Mouse (Mus musculus) forebrain, embryonic 16.5 days (tissue): ENCODE data around the gene Ubl3. TPM values are rescaled to one million over a fixed set of nuclear protein-coding genes. Genes with fewer than 3 reads are reported as not detected.

Source experiments
- ATAC-seq: fragments of 200-750 bp; cut with Nextera tagmentation; 2 replicates; pipeline ENCODE4 v1.8.0; 2017; ENCODE audit warnings: mild to moderate bottlenecking, moderate library complexity
- H3K27ac ChIP-seq: fragments of 300-500 bp; sonication (generic); 2 replicates; pipeline ENCODE4 v1.5.1; 2014; ENCODE audit warnings: low read length, control low read depth
- H3K27me3 ChIP-seq: fragments of 300-500 bp; sonication (generic); replicated peaks from 2 replicates; pipeline ENCODE4 v1.6.1; 2014; ENCODE audit warnings: low read length; ENCODE audit not compliant: control insufficient read depth, insufficient read depth
- H3K36me3 ChIP-seq: fragments of 300-500 bp; sonication (generic); 2 replicates; pipeline ENCODE4 v1.6.1; 2014; ENCODE audit not compliant: control insufficient read depth, insufficient read depth
- H3K4me1 ChIP-seq: fragments of 300-500 bp; sonication (generic); replicated peaks from 2 replicates; pipeline ENCODE4 v1.6.1; 2014; ENCODE audit warnings: low read length; ENCODE audit not compliant: control insufficient read depth, insufficient read depth
- H3K4me2 ChIP-seq: fragments of 300-500 bp; sonication (generic); 2 replicates; pipeline ENCODE4 v1.6.1; 2014; ENCODE audit warnings: mild to moderate bottlenecking, low read length, control low read depth
- H3K4me3 ChIP-seq: fragments of 300-500 bp; sonication (generic); replicated peaks from 2 replicates; pipeline ENCODE4 v1.5.1; 2014; ENCODE audit warnings: mild to moderate bottlenecking, low read length, control low read depth
- H3K9ac ChIP-seq: fragments of 300-500 bp; sonication (generic); replicated peaks from 2 replicates; pipeline ENCODE4 v1.6.1; 2014; ENCODE audit warnings: low read depth, low read length, control low read depth
- H3K9me3 ChIP-seq: fragments of 300-500 bp; sonication (generic); 2 replicates; pipeline ENCODE4 v1.6.1; 2016; ENCODE audit warnings: low read length; ENCODE audit not compliant: control insufficient read depth
- WGBS: fragments of 180-500 bp; shearing (Covaris S2); extraction: QIAGEN DNeasy Blood & Tissue Kit; methylation state at CpG from one replicate; pipeline ENCODE4 v1.1.7; 2014; 5-methylcytosine and 5-hydroxymethylcytosine counted together
- polyA plus RNA-seq: library from polyadenylated mRNA; unstranded; fragments of >200 nt; fragmentation: Nextera tagmentation; extraction: Ambion mirVana; gene quantifications from 2 replicates; pipeline ENCODE4 v1.2.1, GENCODE M21; 2015

The Ubl3 gene
- polyA plus RNA-seq, 1 experiment from 2014 or later: 75.7 TPM

DNA sequence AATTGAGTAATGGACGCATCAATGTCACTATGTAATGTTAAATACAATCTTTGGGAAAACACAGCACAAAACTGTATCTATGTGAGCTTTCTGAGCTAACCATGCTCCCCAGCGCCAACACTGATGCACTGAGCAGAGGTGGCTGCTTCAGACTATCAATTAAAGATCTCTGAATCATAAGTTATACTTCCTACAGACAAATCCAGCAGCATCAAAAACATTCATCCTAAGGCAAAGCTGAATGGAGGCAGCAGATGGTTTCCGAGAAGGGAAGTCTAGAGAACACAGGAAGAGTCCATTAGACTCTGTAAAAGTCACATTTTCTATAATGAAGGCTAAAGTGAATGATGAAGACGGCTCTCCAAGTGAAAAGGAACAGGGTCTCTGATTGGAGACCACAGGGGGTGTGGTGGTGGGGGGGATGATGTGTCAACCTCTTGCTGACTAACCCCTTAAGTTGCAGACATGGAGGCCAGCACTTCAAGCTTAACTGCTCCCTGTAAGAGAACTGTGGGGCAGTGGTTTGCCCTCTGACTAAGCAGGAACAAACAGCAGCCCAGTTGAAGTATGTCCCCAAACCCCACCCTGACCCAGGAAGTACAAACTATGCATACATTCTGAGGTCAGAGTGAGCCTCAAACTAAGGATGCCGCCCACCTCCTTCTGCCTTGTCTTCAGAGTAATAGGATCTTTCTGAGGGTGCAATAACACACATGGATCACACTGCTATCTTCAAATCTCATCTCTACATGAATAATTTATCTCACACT, 29.2 kb downstream of the Ubl3 start:
- WGBS: 60% methylated on average over 5 of the region's 5 CpGs
- Histone ChIP-seq H3K9ac (no peak overlapping the region), H3K9me3 (no peaks in the 10 kb centered on the region), H3K4me2 (no peak overlapping the region), H3K27me3 (no peaks in the 10 kb centered on the region), H3K27ac (no peak overlapping the region), H3K4me1 (peaks cover 18% of the 10 kb centered on the region), H3K36me3 (no peaks in the 10 kb centered on the region), H3K4me3 (no peak overlapping the region)
- no peak for ATAC-seq

DNA sequence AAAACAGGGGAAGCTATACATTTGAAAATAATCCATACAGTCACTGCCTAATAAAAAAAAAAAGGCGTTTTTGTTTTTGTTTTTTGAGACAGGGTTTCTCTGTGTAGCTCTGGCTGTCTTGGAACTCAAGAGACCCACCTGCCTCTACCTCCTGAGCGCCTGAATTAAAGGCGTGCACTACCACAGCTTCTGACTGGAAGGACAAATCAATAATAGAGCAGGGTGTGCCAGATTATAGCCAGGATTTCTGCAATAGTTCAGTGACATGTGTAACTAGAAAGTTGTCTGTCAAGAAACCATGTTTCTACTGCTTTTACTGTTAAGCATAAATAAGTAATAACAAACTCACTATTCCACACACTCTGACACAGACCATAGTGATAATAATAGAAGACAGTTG, 30.2 kb downstream of the Ubl3 start:
- ATAC-seq: no peak
- Histone ChIP-seq H3K36me3 (no peaks in the 10 kb centered on the region), H3K4me2 (no peak overlapping the region), H3K27me3 (no peaks in the 10 kb centered on the region), H3K9ac (no peak overlapping the region), H3K4me3 (no peak overlapping the region), H3K4me1 (peaks cover 15% of the 10 kb centered on the region), H3K27ac (no peak overlapping the region), H3K9me3 (no peaks in the 10 kb centered on the region)
- WGBS: 80% methylated on average over 3 of the region's 3 CpGs

DNA sequence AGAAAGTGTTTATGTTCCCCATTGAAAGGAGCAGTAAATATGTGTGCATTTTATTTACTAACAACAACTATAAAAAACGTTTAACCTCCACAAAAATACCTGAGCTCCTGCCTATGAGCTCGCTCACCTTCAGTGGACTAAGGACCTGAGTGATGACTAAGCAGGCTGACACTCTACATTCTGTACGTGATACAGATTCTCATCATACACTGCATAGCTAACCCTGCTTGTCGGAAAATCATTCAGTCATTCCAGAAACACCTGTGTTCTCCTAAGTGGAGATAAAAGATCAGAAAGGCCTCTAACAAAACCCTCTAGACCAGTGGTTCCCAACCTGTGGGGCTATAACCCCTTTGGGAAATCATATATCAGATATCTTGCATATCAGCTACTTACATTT, 35.1 kb downstream of the Ubl3 start:
- no peak overlapping the region for H3K4me2 ChIP-seq
- no peak overlapping the region for H3K27ac ChIP-seq
- no peaks in the 10 kb centered on the region for H3K9me3 ChIP-seq
- no peaks in the 10 kb centered on the region for H3K36me3 ChIP-seq
- no peak overlapping the region for H3K4me3 ChIP-seq
- WGBS: 80% methylated on average over 4 of the region's 4 CpGs
- no peak overlapping the region for H3K9ac ChIP-seq
- no peak for ATAC-seq
- no peaks in the 10 kb centered on the region for H3K27me3 ChIP-seq
- H3K4me1 ChIP-seq: 0 out of 2 replicates have a peak, but pooled peaks cover 4% of the 10 kb centered on the region

DNA sequence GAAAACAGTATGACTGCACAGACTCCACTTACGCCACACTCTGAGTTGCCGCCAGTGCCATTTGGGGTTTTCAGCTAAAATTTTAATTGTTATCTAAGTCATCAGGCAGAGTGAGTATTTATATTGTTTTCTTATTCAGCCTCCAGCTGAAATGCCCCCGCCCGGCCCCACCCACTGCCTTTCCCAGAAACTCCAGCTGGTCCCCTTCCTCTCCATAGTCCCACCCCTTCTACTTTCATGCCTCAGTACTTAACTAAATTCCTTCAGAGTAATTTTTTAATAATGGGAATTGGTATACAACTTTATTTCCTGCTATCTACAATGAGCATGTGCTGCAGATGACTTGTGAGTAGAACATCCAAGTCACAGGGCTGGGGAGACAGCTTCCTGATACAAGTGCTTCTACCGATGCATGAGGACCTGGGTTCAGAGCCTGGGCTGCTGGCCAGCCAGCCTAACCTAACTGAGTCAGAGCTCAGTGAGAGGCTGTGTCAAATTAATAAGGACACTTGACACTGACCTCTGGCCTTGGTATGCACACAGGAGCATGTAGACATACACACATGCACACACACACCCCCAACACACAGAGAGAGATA, 40.4 kb downstream of the Ubl3 start:
- Histone ChIP-seq H3K9me3 (no peaks in the 10 kb centered on the region), H3K4me1 (peaks cover 5% of the 10 kb centered on the region; the same call in 1 of the 2 replicates), H3K9ac (no peak overlapping the region), H3K4me2 (no peak overlapping the region), H3K27me3 (no peaks in the 10 kb centered on the region), H3K4me3 (no peak overlapping the region), H3K36me3 (peaks cover 3% of the 10 kb centered on the region; the same call in 1 of the 2 replicates), H3K27ac (no peak overlapping the region)
- 80% methylated on average over 5 of the region's 5 CpGs for WGBS
- no peak for ATAC-seq

DNA sequence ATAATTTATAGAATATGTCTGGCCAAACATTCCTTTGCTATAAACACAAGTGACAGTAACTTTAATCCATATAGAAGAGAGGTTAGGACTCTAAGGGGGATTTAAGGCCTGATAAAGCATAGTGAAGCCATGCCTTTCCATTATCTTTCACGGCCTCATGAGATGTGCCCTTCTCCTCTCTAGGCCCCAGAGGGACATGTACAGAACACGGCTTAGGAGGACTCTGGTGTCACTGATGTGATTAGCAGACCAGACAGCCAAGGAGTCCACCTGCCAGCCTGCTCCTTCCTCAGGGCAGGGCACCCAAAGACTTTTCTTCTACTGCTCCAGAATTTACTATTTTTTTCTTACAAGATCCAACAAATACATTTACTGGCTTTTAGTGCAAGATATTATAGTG, 42.3 kb downstream of the Ubl3 start:
- H3K36me3 ChIP-seq: peaks cover 10% of the 10 kb centered on the region
- H3K9ac ChIP-seq: no peak overlapping the region
- no peaks in the 10 kb centered on the region for H3K9me3 ChIP-seq
- no peak for ATAC-seq
- no peak overlapping the region for H3K4me2 ChIP-seq
- H3K27ac ChIP-seq: no peak overlapping the region
- H3K27me3 ChIP-seq: no peaks in the 10 kb centered on the region
- H3K4me3 ChIP-seq: no peak overlapping the region
- H3K4me1 ChIP-seq: peaks cover 5% of the 10 kb centered on the region; the same call in 1 of the 2 replicates
- 98% methylated on average over 2 of the region's 2 CpGs for WGBS

DNA sequence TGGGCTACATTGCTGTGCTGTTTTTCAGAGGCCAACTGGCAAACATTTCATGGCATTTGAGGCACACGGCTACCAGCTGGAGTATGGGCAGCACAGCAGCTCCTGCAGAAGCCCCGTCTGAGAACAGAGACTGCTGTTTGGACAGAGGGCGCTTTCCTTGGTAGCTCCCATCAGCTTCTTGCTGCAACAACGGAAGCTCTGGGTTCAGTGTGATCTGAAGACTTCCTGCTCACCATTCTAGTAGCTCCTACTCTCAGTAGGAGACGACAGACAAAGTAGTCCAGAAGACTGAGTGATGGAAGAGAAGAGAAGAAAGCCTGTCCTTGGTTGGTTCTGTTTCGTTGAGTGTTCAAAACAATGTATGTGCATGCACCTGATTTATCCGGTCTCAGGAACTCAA, 42.9 kb downstream of the Ubl3 start:
- no peak overlapping the region for H3K27ac ChIP-seq
- no peak overlapping the region for H3K4me2 ChIP-seq
- H3K9me3 ChIP-seq: no peaks in the 10 kb centered on the region
- no peak overlapping the region for H3K4me3 ChIP-seq
- ATAC-seq: no peak
- H3K36me3 ChIP-seq: peaks cover 12% of the 10 kb centered on the region
- 81% methylated on average over 7 of the region's 7 CpGs for WGBS
- H3K9ac ChIP-seq: no peak overlapping the region
- H3K4me1 ChIP-seq: peaks cover 4% of the 10 kb centered on the region; the same call in 1 of the 2 replicates
- no peaks in the 10 kb centered on the region for H3K27me3 ChIP-seq

DNA sequence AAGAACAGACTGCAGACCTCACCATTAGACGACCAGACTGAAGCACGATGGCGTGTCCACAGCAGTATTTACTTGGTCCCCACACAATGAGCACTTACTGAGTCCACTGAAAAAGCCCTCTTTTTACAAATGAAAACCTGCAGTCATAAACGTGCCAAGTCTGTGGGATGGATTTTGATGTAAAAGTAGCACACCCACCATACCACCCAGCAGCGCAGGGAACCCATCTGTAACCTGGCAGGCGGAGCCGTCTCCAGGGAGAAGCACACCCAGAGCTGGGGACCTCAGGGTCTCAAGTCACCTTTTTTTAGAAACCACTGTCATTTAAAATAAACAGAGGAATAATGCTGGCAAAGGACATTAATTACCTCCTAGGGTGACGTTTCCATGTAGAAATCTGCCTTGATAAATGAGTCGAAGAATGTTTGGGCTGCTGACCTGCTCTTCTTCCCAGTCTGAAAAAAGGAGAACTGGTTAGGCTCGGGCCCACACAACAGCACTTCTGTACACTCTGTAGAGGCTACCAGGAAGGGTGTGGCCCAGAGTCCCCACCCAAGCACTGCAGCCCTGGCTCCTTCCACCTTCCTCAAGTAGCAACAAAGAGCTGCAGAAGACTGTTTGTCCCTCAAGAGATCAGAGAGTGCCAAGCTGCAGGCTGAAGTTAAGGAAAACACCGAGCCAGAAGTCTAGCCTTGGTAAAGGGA, 43.5 kb downstream of the Ubl3 start:
- Histone ChIP-seq H3K4me3 (no peak overlapping the region), H3K27me3 (no peaks in the 10 kb centered on the region), H3K4me2 (no peak overlapping the region), H3K9ac (no peak overlapping the region), H3K36me3 (peaks cover 12% of the 10 kb centered on the region), H3K4me1 (peaks cover 4% of the 10 kb centered on the region; the same call in 1 of the 2 replicates), H3K27ac (no peak overlapping the region), H3K9me3 (no peaks in the 10 kb centered on the region)
- ATAC-seq: no peak
- 86% methylated on average over 11 of the region's 11 CpGs for WGBS

DNA sequence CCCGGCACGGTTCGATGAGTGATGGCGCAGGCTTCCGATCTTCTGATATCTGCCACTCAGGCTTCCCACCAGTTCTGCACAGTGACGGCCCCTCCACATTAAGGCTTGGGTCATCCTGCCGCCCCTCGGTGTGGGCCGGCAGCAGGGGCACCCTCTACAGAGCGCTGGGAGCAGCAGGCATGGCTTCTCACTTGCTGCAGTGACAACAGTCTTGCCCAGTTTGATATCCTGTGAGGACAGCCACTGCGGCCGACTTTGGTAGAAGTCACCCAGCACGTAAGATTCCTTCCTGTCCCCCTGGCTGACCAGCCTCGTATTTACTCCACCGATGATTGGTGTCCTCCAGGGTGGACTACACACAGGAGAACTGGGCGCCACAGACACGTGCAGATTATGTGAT, 47.2 kb downstream of the Ubl3 start:
- no peak overlapping the region for H3K9ac ChIP-seq
- ATAC-seq: no peak
- WGBS: 92% methylated on average over 17 of the region's 17 CpGs
- no peaks in the 10 kb centered on the region for H3K4me1 ChIP-seq
- H3K4me3 ChIP-seq: no peak overlapping the region
- H3K36me3 ChIP-seq: peaks cover 12% of the 10 kb centered on the region
- H3K4me2 ChIP-seq: no peak overlapping the region
- no peak overlapping the region for H3K27ac ChIP-seq
- H3K9me3 ChIP-seq: no peaks in the 10 kb centered on the region
- H3K27me3 ChIP-seq: no peaks in the 10 kb centered on the region

DNA sequence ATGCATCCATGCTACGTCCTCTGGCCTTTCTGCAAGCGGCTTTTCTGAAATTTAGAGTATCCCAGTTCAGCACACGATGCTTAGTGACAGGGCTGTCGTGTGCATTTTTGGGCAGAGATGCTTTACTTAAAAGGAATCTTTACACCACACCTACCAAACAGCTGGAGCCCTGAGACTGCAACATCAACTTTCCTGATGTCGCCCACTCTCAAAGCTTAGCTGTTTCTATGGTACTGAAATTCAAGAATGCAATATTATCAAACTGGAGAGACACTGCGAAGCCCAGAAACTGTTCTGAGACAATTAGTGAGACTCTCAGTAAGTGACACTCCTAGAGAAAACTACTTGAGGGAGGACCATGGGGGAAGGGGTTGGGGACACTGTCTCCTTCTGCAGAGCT, 50.4 kb downstream of the Ubl3 start:
- 94% methylated on average over 6 of the region's 6 CpGs for WGBS
- Histone ChIP-seq H3K4me3 (no peak overlapping the region), H3K9me3 (peaks cover 6% of the 10 kb centered on the region), H3K36me3 (peaks cover 9% of the 10 kb centered on the region), H3K4me2 (no peak overlapping the region), H3K27me3 (no peaks in the 10 kb centered on the region), H3K27ac (no peak overlapping the region), H3K4me1 (no peaks in the 10 kb centered on the region), H3K9ac (no peak overlapping the region)
- no peak for ATAC-seq
